Mouse (Mus musculus): ENCODE results near the gene Myh8. TPM values are rescaled to one million over a fixed set of nuclear protein-coding genes. Genes with fewer than 3 reads are reported as not detected.

Gene Myh8
- total RNA-seq, 2 experiments from 2014 or later = 1.3 to 1.4 TPM

DNA sequence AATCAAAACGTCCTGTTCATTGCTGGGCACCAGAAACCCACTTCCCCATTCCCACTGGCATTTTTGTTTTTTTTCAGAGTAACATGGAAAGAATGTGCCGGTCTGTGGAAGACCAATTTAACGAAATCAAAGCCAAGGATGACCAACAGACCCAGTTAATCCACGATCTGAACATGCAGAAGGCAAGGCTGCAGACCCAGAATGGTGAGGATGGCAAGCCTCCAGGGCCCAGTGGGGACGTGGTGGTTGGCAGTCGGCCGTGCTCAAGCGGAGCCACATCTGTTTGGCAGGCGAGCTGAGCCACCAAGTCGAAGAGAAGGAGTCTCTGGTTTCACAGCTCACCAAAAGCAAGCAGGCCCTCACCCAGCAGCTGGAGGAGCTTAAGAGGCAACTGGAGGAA lies 81.1 kb downstream of the Myh8 start:
- DNase-seq (ENCODE audit: extremely low spot score in 1 of 2, low spot score in 1 of 2) = no peak

Other genes starting within 250 kb of the Myh8 start
- 10 to 100 TPM; 20.9 to 29.2 TPM for gene Adprm, start 224.5 kb upstream of the Myh8 start, total RNA-seq (2021)
- 1 to 10 TPM; 8.3 to 9.5 TPM for gene Sco1, start 224.5 kb upstream of the Myh8 start, total RNA-seq (2021)
- under 1 TPM; 0.59 to 0.66 TPM for gene Myh3, start 198.8 kb upstream of the Myh8 start, total RNA-seq (2021)
- gene Myh2, start 106.1 kb upstream of the Myh8 start, total RNA-seq (2021) = under 1 TPM; 0.16 to 0.17 TPM
- under 1 TPM; 0.07 to 0.12 TPM for gene Myh1, start 77.1 kb upstream of the Myh8 start, total RNA-seq (2021)
- gene Myh4, start 39.1 kb upstream of the Myh8 start, total RNA-seq (2021) = under 1 TPM; 0.10 to 0.28 TPM
- under 1 TPM; 0.07 to 0.12 TPM for gene Myh13, start 44.5 kb downstream of the Myh8 start, total RNA-seq (2021)
- 100 to 1,000 TPM; 429 to 466 TPM for gene Gas7, start 178.3 kb downstream of the Myh8 start, total RNA-seq (2021)